Mouse (Mus musculus) adrenal gland, adult (tissue): ENCODE measurements around the gene Cdrt4.

Experiments
- DNase-seq, 2 experiments: peaks; one replicate each; pipeline ENCODE4 v3.0.0; 2022 to 2023; ENCODE audit warnings: low spot score in 1 of 2; ENCODE audit not compliant: inconsistent age in 2 of 2

Gene Cdrt4

GRCm38 (mm10) chr11:62951012-62951411 lies at the start of gene Cdrt4:
Gene Cdrt4 (plus strand): TSS chr11:62951193.
- no peak for DNase-seq

DNA sequence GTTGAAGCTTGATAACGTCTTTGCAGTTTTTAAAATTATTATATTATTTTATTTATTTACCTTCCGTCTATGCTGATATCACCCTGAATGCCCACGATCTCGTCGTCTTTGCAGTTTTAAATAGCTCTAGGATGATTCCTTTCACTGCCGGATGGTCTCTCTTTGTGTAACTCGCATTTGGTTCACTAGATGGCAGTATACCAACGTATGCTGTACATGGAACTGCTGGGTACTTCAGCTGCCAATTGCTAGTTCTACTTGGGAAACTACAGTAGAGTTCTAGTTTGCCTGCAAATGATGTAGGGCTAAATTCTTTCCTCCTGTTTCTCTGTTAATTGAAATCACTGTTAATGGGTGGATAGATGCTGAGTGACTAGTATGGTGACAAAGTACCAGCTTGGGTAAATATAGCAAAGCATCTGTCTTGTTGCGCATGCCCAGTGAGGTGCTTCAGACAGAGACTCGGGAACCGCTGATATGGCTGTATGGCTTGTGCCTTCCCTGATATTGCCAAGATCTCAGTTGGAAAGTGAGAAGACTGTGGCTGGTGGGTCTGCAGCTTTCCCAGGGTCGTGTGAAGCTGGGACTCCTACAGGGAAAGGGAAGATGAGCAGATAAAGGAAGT lies 49.2 kb upstream of the Cdrt4 start:
- DNase-seq, result peak; percentile 39 to 89

GRCm38 (mm10) chr11:62903871-62904495 lies 47.0 kb upstream of the Cdrt4 start:
- no peak for DNase-seq

DNA sequence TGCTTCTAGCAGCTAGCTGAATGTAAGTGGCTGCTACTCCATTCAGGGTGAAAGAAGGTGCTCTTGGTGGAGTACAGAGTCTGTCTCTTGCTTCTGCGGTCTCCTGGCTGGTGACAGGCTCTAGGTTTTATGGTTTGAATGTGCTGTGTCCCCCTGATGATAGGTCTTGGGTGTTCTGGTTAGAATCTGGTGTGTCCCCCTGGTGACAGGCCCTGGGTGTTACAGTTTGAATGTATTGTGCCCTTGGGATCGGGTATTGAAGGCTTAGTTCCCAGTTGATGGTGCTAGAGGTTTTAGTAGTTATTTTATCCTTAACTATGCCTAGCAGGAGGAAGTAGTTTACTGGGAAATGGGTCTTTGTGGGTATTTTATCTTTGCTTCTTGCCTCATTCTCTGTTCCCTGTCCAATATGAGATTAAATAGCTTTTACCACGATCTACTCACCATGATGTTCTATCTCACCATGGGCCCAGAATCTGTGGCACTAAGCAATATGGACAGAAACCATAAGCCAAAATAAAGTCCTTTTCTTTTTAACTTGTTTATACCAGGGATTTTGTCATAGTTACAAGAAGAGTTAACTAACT lies 41.2 kb upstream of the Cdrt4 start:
- no peak for DNase-seq

GRCm38 (mm10) chr11:62911362-62911761 lies 39.6 kb upstream of the Cdrt4 start:
- no peak for DNase-seq

- no peak for DNase-seq
These were observed 37.9 kb upstream of the Cdrt4 start for GRCm38 (mm10) chr11:62913141-62913540.

DNA sequence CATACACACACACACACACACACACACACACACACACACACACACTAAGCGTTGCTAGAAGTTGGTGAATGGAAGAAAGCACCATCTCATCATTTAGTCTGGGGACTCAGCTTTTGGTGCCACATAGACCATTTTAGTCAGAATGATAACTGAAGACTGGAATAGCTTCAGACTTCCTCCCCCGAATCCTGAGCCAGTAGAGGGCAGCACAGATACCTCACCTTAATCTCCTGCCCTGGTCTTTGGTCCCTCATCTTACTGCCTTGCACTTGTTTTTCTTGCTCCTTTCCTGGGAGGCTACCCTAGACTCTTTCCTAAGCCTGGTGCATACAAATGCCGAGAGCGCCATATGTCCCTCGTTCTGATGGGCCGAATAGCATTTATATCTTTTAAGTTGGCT lies 36.5 kb upstream of the Cdrt4 start:
- DNase-seq, result peak; percentile 21 to 71

- DNase-seq, result no peak
These were observed 35.5 kb upstream of the Cdrt4 start for GRCm38 (mm10) chr11:62915486-62915885.

- no peak for DNase-seq
These were observed 34.2 kb upstream of the Cdrt4 start for GRCm38 (mm10) chr11:62916765-62917164.

- DNase-seq, result no peak
These were observed 30.8 kb upstream of the Cdrt4 start for GRCm38 (mm10) chr11:62919946-62920742.

- DNase-seq, result no peak
These were observed 30.3 kb upstream of the Cdrt4 start for GRCm38 (mm10) chr11:62920743-62921050.

DNA sequence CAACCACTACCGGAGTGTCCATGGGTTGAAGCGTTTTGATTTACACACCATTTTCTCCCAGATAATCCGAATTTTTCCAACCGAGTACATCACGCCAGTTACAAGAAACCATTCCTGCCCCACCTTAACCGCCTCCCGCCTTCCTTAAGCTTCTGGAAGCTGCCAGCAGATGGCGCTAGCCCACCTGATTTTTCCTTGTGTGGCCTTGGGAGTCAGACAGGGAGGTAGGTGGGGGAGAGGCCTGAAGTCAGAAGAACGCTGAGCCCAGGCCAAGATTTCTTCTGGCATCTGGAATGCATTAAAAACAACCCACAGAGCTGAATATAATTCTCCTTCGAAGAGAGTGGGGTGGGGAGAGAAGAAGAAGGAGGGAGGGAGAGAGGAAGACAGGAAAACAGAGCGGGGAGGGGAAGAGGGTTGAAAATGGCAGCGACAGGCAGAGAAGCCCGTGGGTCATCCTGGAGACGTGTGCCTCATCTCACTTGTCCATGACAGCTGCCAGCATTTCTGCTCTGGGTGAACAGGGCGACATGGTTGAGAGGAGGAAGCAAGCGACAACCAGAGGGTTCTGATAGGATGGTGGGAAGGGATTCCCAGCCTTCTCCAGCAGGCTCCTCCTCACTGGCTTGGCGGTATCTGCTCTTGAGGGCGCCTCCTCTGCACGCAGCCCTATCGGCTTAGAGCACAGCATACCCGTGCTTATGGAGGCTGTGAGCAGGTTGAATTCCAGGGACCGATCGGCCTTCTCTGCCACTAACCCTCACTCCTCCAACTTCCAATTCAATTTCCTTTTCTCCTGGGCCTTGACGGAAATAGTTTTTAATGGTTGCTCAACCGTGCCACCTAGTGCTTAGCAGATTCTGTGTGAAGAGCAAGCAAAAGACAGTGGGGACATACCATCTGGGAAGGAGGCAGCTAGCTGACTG lies 29.7 kb upstream of the Cdrt4 start:
- DNase-seq, result peak; percentile 90 to 97

- DNase-seq, result no peak
These were observed 26.8 kb upstream of the Cdrt4 start for GRCm38 (mm10) chr11:62924091-62924761.

- DNase-seq, result peak; percentile 48 to 75
These were observed 21.2 kb upstream of the Cdrt4 start for GRCm38 (mm10) chr11:62929799-62930198.

DNA sequence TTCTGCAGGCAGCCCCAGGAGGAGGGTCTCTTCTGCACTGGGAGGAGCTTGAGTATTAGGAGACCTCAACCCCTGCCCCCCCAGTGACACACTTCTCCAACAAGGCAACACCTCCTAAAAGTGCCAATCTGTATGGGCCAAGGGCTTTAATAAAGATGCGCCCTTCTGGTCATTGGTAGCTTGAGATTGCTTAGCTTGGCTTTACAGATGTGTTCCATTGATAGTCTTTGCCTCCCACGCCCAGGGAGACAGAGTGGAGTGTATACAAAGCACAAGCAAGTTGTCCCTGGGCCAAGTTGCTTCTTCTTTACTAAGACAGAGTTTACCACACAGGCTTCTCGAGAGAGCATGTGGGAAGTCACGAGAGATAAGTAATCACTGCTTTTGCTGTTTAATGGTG lies 20.4 kb upstream of the Cdrt4 start:
- DNase-seq, result no peak

DNA sequence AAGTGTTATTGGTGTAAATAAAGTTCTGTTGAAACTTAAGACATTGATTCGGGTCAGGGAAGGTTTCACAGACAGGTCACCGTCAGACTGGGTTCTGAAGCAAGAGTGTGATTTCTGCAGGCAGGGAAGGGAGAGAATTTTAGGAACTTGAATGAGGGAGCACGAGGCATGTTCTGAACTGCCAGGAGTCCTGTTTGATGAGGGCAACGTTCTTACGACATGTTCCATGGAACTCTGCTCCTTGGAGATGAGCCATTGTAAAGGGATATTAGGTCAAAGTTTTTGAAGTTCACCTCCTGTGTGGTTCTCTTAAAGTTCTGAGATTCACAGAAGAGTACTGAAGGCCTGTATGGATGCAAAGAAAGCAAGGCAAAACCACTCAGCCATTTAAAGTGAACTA lies 19.9 kb upstream of the Cdrt4 start:
- DNase-seq, result no peak

DNA sequence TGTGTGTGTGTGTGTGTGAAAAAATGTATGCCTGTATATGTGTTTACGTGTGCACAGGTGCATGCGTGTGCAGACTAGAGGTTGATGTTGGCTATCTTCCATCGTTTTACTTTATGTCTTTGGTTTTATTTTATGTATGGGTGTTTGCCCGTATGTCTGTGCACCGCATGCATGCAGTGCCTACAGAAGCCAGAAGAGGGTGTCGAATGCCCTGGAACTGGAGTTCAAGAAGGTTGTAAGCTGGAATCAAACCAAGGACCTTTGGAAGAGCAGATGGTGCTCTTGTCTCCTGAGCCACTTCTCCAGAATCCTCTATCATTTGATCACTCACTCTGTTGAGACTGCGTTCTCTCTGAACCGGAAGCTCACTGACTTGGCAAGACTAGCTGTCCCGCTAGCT lies 17.9 kb upstream of the Cdrt4 start:
- no peak for DNase-seq

DNA sequence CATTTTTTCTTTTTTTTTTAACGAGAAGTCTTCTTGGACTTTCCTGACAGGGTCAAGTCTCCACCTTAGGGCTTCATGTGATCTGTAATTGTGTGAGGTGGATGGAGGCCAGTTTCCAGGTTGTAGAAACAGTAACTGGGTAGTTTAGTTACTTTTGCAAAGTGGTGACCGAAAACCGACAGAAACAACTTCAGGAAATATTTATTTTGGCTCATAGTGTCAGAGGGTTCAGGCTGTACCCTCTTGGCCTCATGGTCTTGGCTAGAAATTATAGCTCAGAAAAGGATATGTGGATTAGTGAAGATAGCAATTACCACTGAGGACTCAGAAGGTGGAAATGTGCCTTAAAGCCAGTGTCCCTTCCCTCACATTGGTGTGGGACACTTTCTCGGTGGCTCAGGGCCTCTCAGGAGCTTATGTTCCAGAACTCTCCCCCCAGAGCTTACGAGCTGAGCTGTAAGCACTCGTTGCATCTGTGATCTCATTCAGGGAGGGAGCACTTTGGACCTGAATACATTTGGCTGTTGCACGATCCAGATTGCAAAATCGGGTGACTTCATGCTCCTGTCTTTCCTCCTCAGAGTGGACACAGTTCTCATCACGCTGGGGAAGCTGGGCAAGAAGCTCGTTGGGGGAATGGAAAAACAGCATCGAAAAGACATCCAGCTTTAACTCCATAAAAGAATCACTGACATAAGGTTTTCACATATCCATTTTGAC lies 16.0 kb upstream of the Cdrt4 start:
- peak in 1 of 2 experiments; percentile 45 for DNase-seq

GRCm38 (mm10) chr11:62937986-62938385 lies 13.0 kb upstream of the Cdrt4 start:
- DNase-seq, result no peak

DNA sequence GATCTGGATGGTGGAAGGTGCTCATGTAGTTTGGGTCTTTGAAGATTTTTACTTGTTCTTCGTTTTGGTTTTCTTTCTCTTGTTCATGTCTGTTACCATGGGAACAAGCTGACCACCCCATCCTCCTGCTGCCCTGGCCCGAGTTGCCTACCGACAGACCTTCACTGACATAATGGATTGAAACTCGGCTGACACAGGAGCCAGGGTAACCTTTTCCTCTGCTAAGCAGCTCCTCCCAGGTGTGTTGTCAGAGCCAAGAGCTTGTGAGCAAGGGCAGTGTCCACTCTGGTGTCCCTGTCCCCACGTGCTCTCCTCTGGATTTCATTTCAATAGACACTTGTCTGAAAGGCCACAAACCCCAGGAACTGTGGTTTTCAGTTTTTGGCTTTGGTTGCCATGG lies 12.1 kb upstream of the Cdrt4 start:
- no peak for DNase-seq
